Mouse (Mus musculus) ES-Bruce4 (cell line): ENCODE measurements around the gene Ptpdc1.
A peak's percentile ranks its signal among the peaks of the same experiment; 100 is the strongest.

Source experiments
- CTCF ChIP-seq: IDR thresholded peaks from one replicate; pipeline ENCODE4 v1.8.1; 2011; ENCODE audit warnings: low read depth, low read length
- EP300 ChIP-seq: IDR thresholded peaks from 2 replicates; pipeline ENCODE4 v1.6.1; 2011; ENCODE audit warnings: low read depth, low read length; ENCODE audit not compliant: insufficient read depth
- POLR2A ChIP-seq: IDR thresholded peaks from one replicate; pipeline ENCODE4 v1.8.1; 2011; ENCODE audit warnings: low read length; ENCODE audit not compliant: insufficient read depth

- TF ChIP-seq EP300 (peak; percentile 56; the same call in 1 of the 2 replicates), CTCF (no peak), POLR2A (no peak)
These were observed 60.4 kb downstream of the Ptpdc1 start for GRCm38 (mm10) chr13:48564881-48565600.
